Mouse (Mus musculus): Measurements from ENCODE around the gene Neu1.
A peak's percentile ranks its signal among the peaks of the same experiment; 100 is the strongest.

Neu1 gene

GRCm38 (mm10) chr17:34931061-34931734, at the start of gene Neu1:
TSS of gene Neu1 (plus strand) at chr17:34931253.
- ATAC-seq (ENCODE audit: insufficient number of reproducible peaks, low FRiP score, low TSS enrichment): peak; percentile 92

GRCm38 (mm10) chr17:34881683-34882310, 49.3 kb upstream of the Neu1 start, which contains the start of gene Gm20547:
TSS of gene Gm20547 (minus strand) at chr17:34882042.
- no peak for ATAC-seq (ENCODE audit: insufficient number of reproducible peaks, low FRiP score, low TSS enrichment)

- no peak for ATAC-seq (ENCODE audit: insufficient number of reproducible peaks, low FRiP score, low TSS enrichment)
These were observed 47.7 kb upstream of the Neu1 start for GRCm38 (mm10) chr17:34883332-34883731.

GRCm38 (mm10) chr17:34884704-34885103, 46.3 kb upstream of the Neu1 start:
- ATAC-seq (ENCODE audit: insufficient number of reproducible peaks, low FRiP score, low TSS enrichment): no peak

GRCm38 (mm10) chr17:34885615-34886014, 45.4 kb upstream of the Neu1 start:
- no peak for ATAC-seq (ENCODE audit: insufficient number of reproducible peaks, low FRiP score, low TSS enrichment)

GRCm38 (mm10) chr17:34887942-34888341, 43.1 kb upstream of the Neu1 start:
- no peak for ATAC-seq (ENCODE audit: insufficient number of reproducible peaks, low FRiP score, low TSS enrichment)

- no peak for ATAC-seq (ENCODE audit: insufficient number of reproducible peaks, low FRiP score, low TSS enrichment)
These were observed 40.8 kb upstream of the Neu1 start for GRCm38 (mm10) chr17:34890074-34890743.

GRCm38 (mm10) chr17:34891377-34891776, 39.7 kb upstream of the Neu1 start:
- no peak for ATAC-seq (ENCODE audit: insufficient number of reproducible peaks, low FRiP score, low TSS enrichment)

- 0 out of 2 replicates have a peak, but pooled peaks have one; percentile 2 for ATAC-seq (ENCODE audit: insufficient number of reproducible peaks, low FRiP score, low TSS enrichment)
These were observed 37.8 kb upstream of the Neu1 start for GRCm38 (mm10) chr17:34893072-34893824.

GRCm38 (mm10) chr17:34894074-34894597, 36.9 kb upstream of the Neu1 start:
- ATAC-seq (ENCODE audit: insufficient number of reproducible peaks, low FRiP score, low TSS enrichment): peak; percentile 72

GRCm38 (mm10) chr17:34894801-34895530, 36.1 kb upstream of the Neu1 start:
- no peak for ATAC-seq (ENCODE audit: insufficient number of reproducible peaks, low FRiP score, low TSS enrichment)

- ATAC-seq (ENCODE audit: insufficient number of reproducible peaks, low FRiP score, low TSS enrichment): no peak
These were observed 35.3 kb upstream of the Neu1 start for GRCm38 (mm10) chr17:34895724-34896123.

GRCm38 (mm10) chr17:34896366-34896765, 34.7 kb upstream of the Neu1 start:
- no peak for ATAC-seq (ENCODE audit: insufficient number of reproducible peaks, low FRiP score, low TSS enrichment)

- ATAC-seq (ENCODE audit: insufficient number of reproducible peaks, low FRiP score, low TSS enrichment): no peak
These were observed 33.5 kb upstream of the Neu1 start for GRCm38 (mm10) chr17:34897373-34898159.

- peak; percentile 34 for ATAC-seq (ENCODE audit: insufficient number of reproducible peaks, low FRiP score, low TSS enrichment)
These were observed 32.9 kb upstream of the Neu1 start, which contains the start of the genes C2 and Ehmt2 for GRCm38 (mm10) chr17:34898160-34898586. TSS of gene C2 (minus strand) at chr17:34898265. TSS of gene Ehmt2 (plus strand) at chr17:34898469.

GRCm38 (mm10) chr17:34898706-34899052, 32.4 kb upstream of the Neu1 start:
- no peak for ATAC-seq (ENCODE audit: insufficient number of reproducible peaks, low FRiP score, low TSS enrichment)

- no peak for ATAC-seq (ENCODE audit: insufficient number of reproducible peaks, low FRiP score, low TSS enrichment)
These were observed 31.8 kb upstream of the Neu1 start for GRCm38 (mm10) chr17:34899053-34899889.

- no peak for ATAC-seq (ENCODE audit: insufficient number of reproducible peaks, low FRiP score, low TSS enrichment)
These were observed 31.2 kb upstream of the Neu1 start for GRCm38 (mm10) chr17:34899890-34900243.
